Mouse (Mus musculus) layer of hippocampus, adult 8-10 months (tissue): Measurements from ENCODE around the gene Ppfibp1. TPM values are rescaled to one million over a fixed set of nuclear protein-coding genes. Genes with fewer than 3 reads are reported as not detected.

ENCODE experiments used
- DNase-seq, 2 experiments: peaks; one replicate each; pipeline ENCODE4 v3.0.0; 2022; ENCODE audit warnings: low spot score in 2 of 2
- total RNA-seq, 4 experiments: library from RNA; stranded (reverse); gene quantifications; 2 replicates each; pipeline ENCODE4 v1.2.4; 2022

Gene Ppfibp1
- total RNA-seq, 4 experiments from 2014 or later = 40.8 to 45.2 (median 41.9) TPM

DNA sequence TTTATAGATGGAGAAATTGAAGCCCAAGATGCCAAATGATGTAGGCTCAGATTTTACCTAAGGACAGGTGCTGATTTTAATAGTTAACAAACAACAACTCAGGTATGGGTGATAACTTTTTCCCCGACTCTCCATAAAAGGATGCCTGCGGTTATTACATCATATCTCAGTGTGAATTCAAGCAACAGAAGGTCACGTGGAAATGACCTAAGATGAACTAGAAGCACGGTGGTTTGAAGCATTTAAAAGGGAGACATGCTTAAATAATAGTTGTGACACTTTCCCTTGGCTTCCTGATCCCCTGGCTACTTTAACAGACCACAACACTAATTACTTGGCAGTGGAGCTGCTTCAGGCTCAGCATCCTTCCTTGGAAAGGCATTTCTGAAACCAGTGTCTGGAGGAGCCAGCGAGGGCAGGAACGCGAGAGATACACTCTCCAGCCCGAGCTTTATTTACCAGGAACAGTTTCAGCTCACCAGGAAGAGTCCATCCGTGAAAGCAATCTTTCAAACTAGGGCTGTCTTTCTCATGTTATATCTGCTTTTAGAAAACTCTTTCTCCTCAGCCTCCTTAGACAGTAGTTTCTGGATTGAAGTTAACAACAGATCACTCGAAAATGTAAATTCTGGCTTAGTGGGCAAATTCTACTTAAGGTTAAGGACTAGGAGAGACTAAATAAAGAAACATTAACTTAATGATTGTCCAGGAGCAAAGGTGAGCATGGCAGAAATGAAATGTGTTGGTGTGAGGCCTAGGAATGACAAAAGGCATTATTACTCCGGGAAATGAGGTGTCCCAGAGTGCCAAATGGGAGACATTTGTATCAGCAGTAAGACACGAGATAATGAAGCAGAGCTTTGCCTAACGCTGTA is 6.2 kb upstream of the Ppfibp1 start:
- DNase-seq = no peak

DNA sequence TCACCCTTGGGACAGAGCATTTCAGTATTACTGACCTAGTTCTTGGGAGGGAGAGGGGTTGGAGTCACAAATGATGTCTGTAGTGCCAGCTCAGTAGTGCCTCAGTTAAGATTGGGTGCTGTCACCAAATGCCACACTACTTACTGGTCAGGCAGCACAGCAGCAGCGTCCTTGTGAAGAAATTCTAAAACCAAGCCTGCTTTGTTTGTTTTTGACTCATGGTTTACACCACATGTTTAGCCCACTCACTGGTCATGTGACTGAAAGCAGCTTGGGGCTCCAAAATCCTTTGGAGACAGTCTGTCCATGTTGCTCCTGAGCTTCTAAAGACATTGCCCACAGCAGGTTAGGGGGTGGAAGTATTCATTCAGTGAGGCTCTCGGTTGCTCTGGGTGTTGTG is 4.9 kb upstream of the Ppfibp1 start:
- peak in 1 of 2 experiments; percentile 18 for DNase-seq

DNA sequence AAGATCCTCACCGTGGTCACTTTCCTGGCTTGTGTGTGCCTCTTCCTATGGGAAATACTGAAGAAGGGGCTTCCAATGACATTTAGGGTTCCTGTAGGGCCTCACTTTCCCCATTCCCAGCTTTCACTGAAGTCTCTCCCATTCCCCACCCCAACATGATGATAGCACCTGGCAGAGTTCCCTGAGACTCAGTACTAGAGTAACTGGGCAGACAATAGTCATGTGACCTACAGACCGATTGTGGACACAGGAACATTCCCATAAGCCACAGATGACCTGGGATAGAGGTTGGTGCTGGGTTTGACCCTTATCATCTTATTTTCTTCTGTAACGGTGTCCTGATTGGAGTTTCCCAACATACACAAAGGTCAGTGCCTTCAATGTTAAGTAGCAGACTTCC is 4.1 kb upstream of the Ppfibp1 start:
- DNase-seq = no peak

GRCm38 (mm10) chr6:146884851-146885250 is 3.4 kb upstream of the Ppfibp1 start:
- no peak for DNase-seq

DNA sequence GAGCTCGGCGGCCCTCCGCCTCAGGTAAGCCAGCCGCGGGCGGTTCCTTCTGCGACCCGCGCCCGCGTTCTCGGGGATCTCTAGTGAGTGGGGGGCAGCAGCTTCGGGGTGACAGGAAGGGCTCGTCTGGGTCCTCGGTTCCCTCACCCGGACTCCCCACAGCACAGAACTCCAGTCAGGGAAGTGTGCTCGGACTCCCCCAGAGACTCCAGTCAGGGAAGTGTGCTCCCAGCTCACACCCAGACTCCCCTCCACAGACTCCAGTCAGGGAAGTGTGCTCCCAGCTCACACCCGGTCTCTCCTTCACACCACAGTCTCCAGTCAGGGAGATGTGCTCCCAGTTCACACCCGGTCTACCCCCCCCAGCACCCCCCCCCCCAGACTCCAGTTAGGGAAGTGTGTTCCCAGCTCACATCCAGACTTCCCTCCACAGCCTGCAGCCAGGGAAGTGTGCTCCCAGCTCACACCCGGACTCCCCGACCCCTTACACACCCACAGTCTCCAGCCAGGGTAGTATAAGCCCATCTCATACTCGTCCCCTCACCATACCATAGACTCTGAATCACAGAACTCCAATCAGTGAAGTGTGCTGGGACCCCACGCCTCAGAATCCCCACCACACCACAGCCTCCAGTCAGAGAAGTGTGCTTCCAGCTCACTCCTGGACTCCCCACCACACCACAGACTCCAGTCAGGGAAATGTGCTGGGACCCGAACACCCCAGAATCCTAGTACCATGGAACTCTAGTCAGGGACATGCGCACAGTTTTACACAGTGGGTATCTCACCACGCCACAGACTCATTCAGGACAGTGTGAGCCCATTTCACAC is 588 bp downstream of the Ppfibp1 start:
- DNase-seq = no peak

GRCm38 (mm10) chr6:146890215-146890614 is 1.9 kb downstream of the Ppfibp1 start:
- DNase-seq = no peak

DNA sequence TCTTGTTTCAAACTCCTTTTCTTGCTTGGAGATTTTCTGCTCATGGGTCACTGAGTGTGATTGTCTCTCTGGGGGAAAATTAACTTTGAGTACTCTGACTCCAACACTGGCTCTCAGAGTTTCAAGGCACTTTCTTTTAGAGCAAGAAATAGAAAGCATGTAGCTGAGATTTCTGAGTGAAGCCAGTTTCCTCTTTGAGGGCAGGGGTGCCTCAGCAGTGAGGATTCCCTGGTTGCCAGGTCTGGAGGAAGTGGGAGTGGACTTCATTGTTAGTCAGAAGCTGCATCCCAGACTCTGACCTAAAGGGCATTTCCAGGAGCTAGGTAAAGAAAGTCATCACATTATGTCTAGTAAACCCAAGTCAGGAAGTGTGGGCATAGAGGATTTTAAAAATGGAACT is 2.3 kb downstream of the Ppfibp1 start:
- DNase-seq = no peak

GRCm38 (mm10) chr6:146893890-146894289 is 5.6 kb downstream of the Ppfibp1 start:
- DNase-seq = no peak

DNA sequence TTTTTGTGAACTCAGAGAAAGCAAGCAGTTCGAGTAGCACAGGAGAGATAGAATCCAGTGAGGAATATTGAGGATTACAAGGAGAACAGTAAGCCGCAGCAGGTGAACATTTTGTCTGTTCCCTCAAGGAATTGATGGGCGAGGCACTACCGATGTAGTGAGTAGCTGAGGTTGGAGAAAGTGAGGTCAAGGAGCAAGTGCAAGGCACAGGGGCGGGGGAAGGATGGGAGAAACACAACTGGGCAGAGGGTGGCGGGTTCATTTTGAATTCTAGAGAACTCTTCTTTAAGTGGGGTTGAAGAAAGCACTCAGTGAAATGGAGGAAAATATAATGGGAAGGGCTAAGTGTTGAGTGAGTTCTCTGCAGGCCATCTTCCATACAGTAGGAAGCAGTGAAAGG is 10.4 kb downstream of the Ppfibp1 start:
- no peak for DNase-seq

DNA sequence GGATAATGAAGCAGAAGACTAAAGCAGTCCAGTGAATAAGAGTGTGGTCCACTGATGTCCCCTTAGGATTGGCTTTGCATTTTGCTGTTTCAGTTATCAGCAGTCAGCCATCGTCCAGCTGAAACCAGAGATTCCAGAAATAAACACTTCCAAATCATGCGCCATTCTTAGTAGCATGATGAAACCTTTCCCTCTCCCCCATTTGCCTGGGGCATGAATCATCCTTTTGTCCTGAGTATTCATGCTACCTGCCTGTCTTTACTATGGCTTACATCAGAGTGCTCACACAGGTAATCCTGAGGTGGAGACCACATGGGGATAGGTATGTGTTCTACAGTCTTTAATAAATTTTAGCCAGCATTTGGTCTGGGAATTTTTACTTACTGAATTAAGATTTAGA is 11.4 kb downstream of the Ppfibp1 start:
- no peak for DNase-seq

- DNase-seq = no peak
Measured at GRCm38 (mm10) chr6:146901929-146902328, 13.6 kb downstream of the Ppfibp1 start.

- DNase-seq = no peak
Measured at GRCm38 (mm10) chr6:146903632-146904031, 15.3 kb downstream of the Ppfibp1 start.

GRCm38 (mm10) chr6:146904707-146905106 is 16.4 kb downstream of the Ppfibp1 start:
- no peak for DNase-seq

DNA sequence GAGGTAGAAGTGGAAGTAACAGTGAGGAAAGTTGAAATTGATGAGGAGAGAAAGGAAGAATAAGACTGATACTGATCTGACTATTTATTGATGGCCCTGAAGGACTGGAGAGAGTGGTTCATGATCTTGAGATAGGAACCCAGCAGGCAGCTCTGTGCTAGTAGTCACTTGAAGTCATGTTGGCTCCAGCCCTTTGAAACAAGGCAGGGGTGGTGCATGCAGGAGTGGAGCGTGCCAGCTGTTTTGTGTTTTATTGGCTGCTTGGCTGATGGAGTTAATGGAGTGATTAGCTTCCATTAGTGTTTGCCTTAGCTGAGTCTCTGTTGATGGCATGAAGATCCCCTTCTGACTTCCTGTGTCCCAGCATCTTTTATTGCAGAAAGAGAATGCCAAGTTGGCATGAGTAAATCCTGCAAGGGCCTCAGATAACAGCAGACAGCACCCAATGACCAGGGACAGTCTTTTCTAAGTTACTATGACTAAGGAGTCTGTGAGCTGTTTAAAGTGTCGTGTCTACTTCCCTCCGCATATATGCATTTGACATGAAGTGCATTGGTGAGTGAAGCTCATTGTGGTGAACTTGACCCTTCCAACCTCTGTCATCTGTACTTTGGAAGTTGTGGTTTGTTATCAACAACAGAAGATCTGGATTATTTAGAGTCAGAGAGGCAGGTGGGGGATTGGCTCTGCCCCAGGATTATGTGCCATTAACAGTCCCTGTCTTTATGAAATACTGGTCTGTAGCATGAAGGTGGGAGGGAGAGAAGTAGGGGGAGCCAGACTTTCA is 17.9 kb downstream of the Ppfibp1 start:
- no peak for DNase-seq

GRCm38 (mm10) chr6:146907061-146907794 is 18.9 kb downstream of the Ppfibp1 start:
- no peak for DNase-seq

DNA sequence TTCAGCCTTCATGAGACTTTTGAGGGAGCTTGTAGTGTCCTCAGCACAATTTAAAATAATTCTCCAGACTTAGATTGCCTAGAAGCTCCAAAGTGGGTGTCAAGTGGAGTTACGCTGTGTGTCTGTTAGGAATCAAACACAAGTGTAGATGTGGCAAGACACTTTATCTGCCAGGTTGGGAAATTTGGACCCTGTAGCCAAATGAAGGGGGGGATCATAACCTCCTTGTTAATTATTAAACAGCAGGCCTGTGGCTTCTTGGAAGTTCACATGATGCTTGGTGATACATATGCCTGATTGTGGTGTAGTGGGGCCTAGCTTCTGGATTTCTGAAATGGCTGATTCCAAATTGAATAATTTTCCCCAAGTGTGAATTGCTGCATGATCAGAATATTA is 19.5 kb downstream of the Ppfibp1 start:
- no peak for DNase-seq

GRCm38 (mm10) chr6:146908801-146909200 is 20.5 kb downstream of the Ppfibp1 start:
- DNase-seq = no peak

DNA sequence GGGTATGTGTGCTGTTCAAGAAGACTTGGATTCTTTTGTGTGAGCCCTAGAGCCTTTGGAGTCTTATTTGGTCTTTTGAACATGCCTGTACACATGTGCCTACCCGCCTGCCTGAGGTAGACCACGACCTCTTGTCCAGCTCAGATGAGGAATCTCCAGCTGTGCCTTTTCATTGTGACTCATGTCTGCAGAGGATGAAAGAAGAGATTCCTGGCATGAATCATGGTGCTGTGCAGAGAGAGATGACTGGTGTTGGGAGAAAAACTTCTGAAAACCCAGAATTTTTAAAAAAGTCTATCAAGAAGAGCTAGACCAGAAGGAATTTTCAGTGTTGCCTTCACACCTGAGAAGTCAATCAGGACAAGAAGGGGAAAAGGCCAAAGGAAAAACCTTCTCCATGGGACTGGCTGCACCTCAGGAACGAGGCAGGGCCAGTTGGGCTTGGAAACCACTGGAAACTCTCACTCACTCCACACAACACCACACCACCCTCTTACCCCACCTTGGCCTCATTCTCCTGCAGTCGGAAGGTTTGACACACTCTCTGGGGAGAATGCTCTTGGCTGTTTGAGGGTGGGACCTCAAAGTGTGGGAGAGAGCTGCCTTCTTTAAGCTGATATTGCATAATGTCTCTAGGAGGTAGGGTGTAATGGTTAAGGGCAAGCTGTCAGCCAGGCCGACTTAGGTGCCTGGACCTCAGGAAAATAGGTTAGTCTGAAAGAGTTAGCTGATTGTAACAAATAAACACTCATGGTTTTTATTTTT is 21.6 kb downstream of the Ppfibp1 start:
- no peak for DNase-seq

- no peak for DNase-seq
Measured at GRCm38 (mm10) chr6:146910801-146911200, 22.5 kb downstream of the Ppfibp1 start.

DNA sequence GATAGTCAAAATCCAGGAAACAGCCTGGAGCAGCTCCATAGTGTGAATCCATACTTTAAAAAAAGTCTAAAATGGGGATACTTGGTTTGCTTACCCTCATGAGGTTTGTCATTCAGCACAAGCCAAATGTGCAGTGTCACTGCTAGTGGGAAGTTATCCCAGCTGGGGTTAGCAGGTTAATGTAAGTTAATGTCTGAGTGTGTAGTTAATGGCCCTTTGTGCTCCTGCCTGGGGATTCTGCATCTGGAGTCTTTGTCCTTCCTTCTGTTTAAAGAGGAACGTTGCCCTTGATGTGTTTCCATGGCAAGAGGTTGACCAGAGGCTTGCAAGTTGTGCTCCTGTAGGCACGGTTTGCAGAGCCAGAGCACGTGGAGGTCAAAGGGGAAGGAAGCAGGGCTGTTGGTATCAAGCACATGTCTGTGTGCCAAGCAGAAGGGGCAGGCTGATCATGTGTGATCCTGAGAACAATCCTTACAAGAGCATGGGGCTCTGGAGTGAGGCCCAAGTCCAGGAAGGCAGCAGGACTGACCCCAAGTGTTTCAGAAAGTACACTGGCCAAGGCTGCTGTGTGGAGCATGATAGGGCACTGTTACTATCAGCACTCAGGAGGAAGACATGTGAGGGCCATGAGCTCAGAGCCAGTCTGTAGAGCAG is 24.7 kb downstream of the Ppfibp1 start:
- DNase-seq = no peak
